Mouse (Mus musculus) liver, adult 2 months (tissue): Measurements from ENCODE around the gene Tmem128. TPM values are rescaled to one million over a fixed set of nuclear protein-coding genes. Genes with fewer than 3 reads are reported as not detected.

Source experiments
- DNase-seq: peaks from one replicate; pipeline ENCODE4 v3.0.0-alpha.2; 2011; ENCODE audit warnings: low read depth, low spot score; ENCODE audit errors: extremely low read depth
- H3K27ac ChIP-seq: fragments of 200-500 bp; replicated peaks from 2 replicates; pipeline ENCODE4 v1.5.1; 2012; ENCODE audit warnings: low read depth, mild to moderate bottlenecking, control low read depth, inconsistent platforms, low read length; ENCODE audit not compliant: insufficient read depth
- H3K27me3 ChIP-seq: fragments of 200-500 bp; 2 replicates; pipeline ENCODE4 v1.6.1; 2012; ENCODE audit warnings: mild to moderate bottlenecking, moderate library complexity, low read length, inconsistent platforms; ENCODE audit not compliant: control insufficient read depth, insufficient read depth
- H3K36me3 ChIP-seq: fragments of 200-500 bp; 2 replicates; pipeline ENCODE4 v1.6.1; 2012; ENCODE audit warnings: low read length, inconsistent platforms; ENCODE audit not compliant: control insufficient read depth, insufficient read depth
- H3K4me1 ChIP-seq: fragments of 200-500 bp; 2 replicates; pipeline ENCODE4 v1.6.1; 2011; ENCODE audit warnings: low read length; ENCODE audit not compliant: control insufficient read depth, insufficient read depth
- H3K4me3 ChIP-seq: fragments of 200-500 bp; 2 replicates; pipeline ENCODE4 v1.5.1; 2011; ENCODE audit warnings: low read depth, mild to moderate bottlenecking, control low read depth, low read length, moderate library complexity; ENCODE audit not compliant: insufficient read depth
- H3K79me2 ChIP-seq: fragments of 200-500 bp; 2 replicates; pipeline ENCODE4 v1.6.1; 2012; ENCODE audit warnings: inconsistent platforms, mild to moderate bottlenecking, low read length, moderate library complexity; ENCODE audit not compliant: control insufficient read depth, insufficient read depth
- H3K9ac ChIP-seq: fragments of 200-500 bp; 2 replicates; pipeline ENCODE4 v1.6.1; 2012; ENCODE audit warnings: low read depth, mild to moderate bottlenecking, control low read depth, inconsistent platforms, low read length
- CTCF ChIP-seq: fragments of 200-500 bp; IDR thresholded peaks from 2 replicates; pipeline ENCODE4 v1.5.1; 2011; ENCODE audit warnings: low read depth, low read length, control low read depth
- POLR2A ChIP-seq: fragments of 200-500 bp; IDR thresholded peaks from 2 replicates; pipeline ENCODE4 v1.6.1; 2011; ENCODE audit warnings: low read length, control low read depth; ENCODE audit not compliant: insufficient read depth; ENCODE audit errors: extremely low read depth
- WGBS: fragments of 180-500 bp; shearing (Covaris S2); methylation state at CpG from one replicate; pipeline ENCODE4 v1.1.7; 2018; 5-methylcytosine and 5-hydroxymethylcytosine counted together
- polyA plus RNA-seq: library from polyadenylated mRNA; depleted of rRNA; stranded (reverse); fragments of >200 nt; gene quantifications from 2 replicates; pipeline ENCODE4 v1.2.3, GENCODE M21; 2012
- total RNA-seq: library from RNA; depleted of rRNA; stranded (reverse); fragments of >200 nt; gene quantifications from 2 replicates; pipeline ENCODE4 v1.2.3, GENCODE M21; 2014

Tmem128 gene
- total and polyA plus RNA-seq, 2 experiments, result 17.8 to 34.8 TPM

- DNase-seq, result no peak
- 74% methylated on average over 9 of the region's 9 CpGs for WGBS
- TF ChIP-seq CTCF (no peak), POLR2A (no peak)
- Histone ChIP-seq H3K79me2 (no peaks in the 10 kb centered on the region), H3K4me1 (no peaks in the 10 kb centered on the region), H3K27me3 (no peaks in the 10 kb centered on the region), H3K36me3 (no peaks in the 10 kb centered on the region), H3K4me3 (no peak overlapping the region), H3K27ac (no peak overlapping the region), H3K9ac (no peak overlapping the region)
These were observed 25.7 kb downstream of the Tmem128 start for GRCm38 (mm10) chr5:38285724-38286123.

- WGBS, result 89% methylated on average over 3 of the region's 3 CpGs
These were observed 28.5 kb downstream of the Tmem128 start for GRCm38 (mm10) chr5:38288476-38288875.

GRCm38 (mm10) chr5:38301761-38302411 lies 41.9 kb downstream of the Tmem128 start:
- no peak for TF ChIP-seq POLR2A
- no peak for TF ChIP-seq CTCF
- no peaks in the 10 kb centered on the region for H3K27me3 ChIP-seq
- H3K9ac ChIP-seq, result no peak overlapping the region
- DNase-seq, result no peak
- H3K4me1 ChIP-seq, result no peaks in the 10 kb centered on the region
- no peak overlapping the region for H3K4me3 ChIP-seq
- no peaks in the 10 kb centered on the region for H3K36me3 ChIP-seq
- H3K27ac ChIP-seq, result no peak overlapping the region
- H3K79me2 ChIP-seq, result no peaks in the 10 kb centered on the region
- WGBS, result 82% methylated on average over 12 of the region's 12 CpGs

More at GRCm38 (mm10) chr5:38288476-38288875, 28.5 kb downstream of the Tmem128 start:
- no peaks in the 10 kb centered on the region for H3K27me3 ChIP-seq
- no peak overlapping the region for H3K4me3 ChIP-seq
- no peak overlapping the region for H3K9ac ChIP-seq
- H3K79me2 ChIP-seq, result no peaks in the 10 kb centered on the region
- no peaks in the 10 kb centered on the region for H3K4me1 ChIP-seq
- no peak overlapping the region for H3K27ac ChIP-seq
- no peak for DNase-seq
- TF ChIP-seq POLR2A (no peak), CTCF (no peak)
- no peaks in the 10 kb centered on the region for H3K36me3 ChIP-seq

- DNase-seq, result no peak
- H3K36me3 ChIP-seq, result no peaks in the 10 kb centered on the region
- H3K27ac ChIP-seq, result no peak overlapping the region
- H3K27me3 ChIP-seq, result no peaks in the 10 kb centered on the region
- no peak overlapping the region for H3K4me3 ChIP-seq
- H3K79me2 ChIP-seq, result no peaks in the 10 kb centered on the region
- H3K9ac ChIP-seq, result no peak overlapping the region
- TF ChIP-seq POLR2A, result no peak
- no peak for TF ChIP-seq CTCF
- no peaks in the 10 kb centered on the region for H3K4me1 ChIP-seq
- WGBS, result 37% methylated on average over 12 of the region's 12 CpGs
These were observed 42.7 kb downstream of the Tmem128 start for GRCm38 (mm10) chr5:38302651-38303050.

- no peaks in the 10 kb centered on the region for H3K4me1 ChIP-seq
These were observed 45.3 kb downstream of the Tmem128 start for GRCm38 (mm10) chr5:38305241-38305640.

More at GRCm38 (mm10) chr5:38305241-38305640, 45.3 kb downstream of the Tmem128 start:
- H3K27ac ChIP-seq, result no peak overlapping the region
- no peaks in the 10 kb centered on the region for H3K36me3 ChIP-seq
- WGBS, result 61% methylated on average over 2 of the region's 2 CpGs
- H3K79me2 ChIP-seq, result no peaks in the 10 kb centered on the region
- H3K27me3 ChIP-seq, result no peaks in the 10 kb centered on the region
- no peak overlapping the region for H3K4me3 ChIP-seq
- DNase-seq, result peak; percentile 3
- H3K9ac ChIP-seq, result no peak overlapping the region
- TF ChIP-seq POLR2A, result no peak
- TF ChIP-seq CTCF, result no peak
